Mouse (Mus musculus) forebrain, embryonic 10.5 days (tissue): ENCODE data around the gene Plekhg3. TPM values are rescaled to one million over a fixed set of nuclear protein-coding genes. Genes with fewer than 3 reads are reported as not detected.

Experiments used
- DNase-seq: peaks from one replicate; pipeline ENCODE4 v3.0.0-alpha.2; 2017; ENCODE audit warnings: low spot score; ENCODE audit errors: extremely low spot score
- H3K27ac ChIP-seq: fragments of 300-500 bp; sonication (generic); 2 replicates; pipeline ENCODE4 v1.5.1; 2016; ENCODE audit warnings: mild to moderate bottlenecking
- H3K27me3 ChIP-seq: fragments of 300-500 bp; sonication (generic); 2 replicates; pipeline ENCODE4 v1.6.1; 2016; ENCODE audit warnings: mild to moderate bottlenecking; ENCODE audit not compliant: poor library complexity, severe bottlenecking
- H3K36me3 ChIP-seq: fragments of 300-500 bp; sonication (generic); replicated peaks from 2 replicates; pipeline ENCODE4 v1.6.1; 2016; ENCODE audit warnings: mild to moderate bottlenecking, moderate library complexity
- H3K4me1 ChIP-seq: fragments of 300-500 bp; sonication (generic); 2 replicates; pipeline ENCODE4 v1.6.1; 2016
- H3K4me3 ChIP-seq: fragments of 300-500 bp; sonication (generic); 2 replicates; pipeline ENCODE4 v1.5.1; 2016; ENCODE audit warnings: mild to moderate bottlenecking, moderate library complexity
- H3K9me3 ChIP-seq: fragments of 300-500 bp; sonication (generic); 2 replicates; pipeline ENCODE4 v1.6.1; 2016; ENCODE audit warnings: mild to moderate bottlenecking, moderate library complexity
- WGBS: fragments of 180-500 bp; shearing (Covaris S2); methylation state at CpG from one replicate; pipeline ENCODE4 v1.1.7; 2016; 5-methylcytosine and 5-hydroxymethylcytosine counted together
- polyA plus RNA-seq: library from polyadenylated mRNA; unstranded; fragments of >200 nt; fragmentation: Nextera tagmentation; extraction: Ambion mirVana; gene quantifications from 2 replicates; pipeline ENCODE4 v1.2.1, GENCODE M21; 2016

The Plekhg3 gene
- polyA plus RNA-seq, 1 experiment from 2014 or later, result 2.4 TPM

DNA sequence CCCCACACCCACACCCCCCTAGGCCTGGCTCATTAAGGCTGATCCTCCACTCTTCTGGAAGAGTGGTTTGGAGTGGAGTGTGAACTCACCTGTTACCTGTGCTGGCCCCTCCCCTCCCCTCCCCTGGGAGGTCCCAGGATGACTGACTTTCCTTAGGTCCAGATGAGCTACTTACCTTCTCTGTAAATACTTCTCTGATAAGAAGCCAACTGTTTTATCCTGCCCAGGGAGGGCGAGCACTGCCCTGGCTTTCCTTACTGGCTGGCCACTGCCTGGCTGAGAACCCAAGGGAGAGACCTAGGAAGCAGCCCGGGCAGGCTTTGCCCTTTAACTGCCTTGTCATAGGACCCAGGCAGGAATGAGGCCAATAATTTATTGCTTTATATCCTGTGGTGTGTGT is 47.8 kb downstream of the Plekhg3 start:
- DNase-seq, result no peak
- Histone ChIP-seq H3K9me3 (no peaks in the 10 kb centered on the region), H3K27me3 (no peaks in the 10 kb centered on the region), H3K36me3 (peaks cover 27% of the 10 kb centered on the region), H3K4me1 (peaks cover 13% of the 10 kb centered on the region), H3K4me3 (no peak overlapping the region), H3K27ac (no peak overlapping the region)
- 89% methylated on average over 2 of the region's 2 CpGs for WGBS

DNA sequence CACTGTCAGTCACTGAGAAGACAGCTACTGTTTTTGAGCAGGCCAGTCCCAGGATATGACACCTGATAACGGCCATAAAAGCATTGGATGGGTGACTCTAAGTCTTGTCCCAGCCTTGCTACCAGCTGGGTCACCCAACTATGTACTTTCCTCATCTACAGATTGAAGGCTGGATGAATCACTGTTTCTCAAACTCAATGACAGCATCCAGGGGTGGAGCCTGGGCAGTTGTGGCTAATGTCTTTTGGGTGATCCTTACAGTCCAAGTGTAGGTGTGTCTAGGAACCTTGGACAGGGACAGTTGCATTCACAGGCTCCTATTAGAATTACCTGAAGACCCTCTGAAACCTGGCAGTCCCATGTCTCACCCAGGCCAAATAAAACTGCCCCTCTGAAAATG is 49.1 kb downstream of the Plekhg3 start:
- Histone ChIP-seq H3K4me3 (no peak overlapping the region), H3K36me3 (peaks cover 27% of the 10 kb centered on the region), H3K27ac (no peak overlapping the region), H3K27me3 (no peaks in the 10 kb centered on the region), H3K4me1 (peaks cover 15% of the 10 kb centered on the region), H3K9me3 (no peaks in the 10 kb centered on the region)
- no peak for DNase-seq
- 77% methylated on average over 1 of the region's 1 CpGs for WGBS

DNA sequence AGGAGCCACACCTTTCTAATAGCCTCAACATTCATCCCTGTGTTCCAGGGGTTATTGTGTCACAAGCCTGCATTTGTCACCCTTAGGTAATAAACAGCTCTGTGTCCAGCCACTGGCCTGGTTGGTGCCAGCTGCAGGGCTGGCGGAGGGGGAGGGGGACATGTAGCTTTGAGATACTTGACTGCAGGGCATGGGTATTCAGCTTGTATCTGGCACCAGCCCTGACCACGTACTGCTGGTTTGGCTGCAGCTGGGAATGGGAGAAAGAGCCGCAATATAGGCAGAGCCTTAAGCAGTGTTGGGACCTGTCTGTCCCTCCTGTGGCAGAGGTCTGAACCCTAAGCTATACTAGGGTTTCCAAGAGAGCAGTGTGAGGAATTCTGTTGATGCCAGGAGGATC is 51.4 kb downstream of the Plekhg3 start:
- no peak overlapping the region for H3K4me3 ChIP-seq
- DNase-seq, result no peak
- H3K27me3 ChIP-seq, result no peaks in the 10 kb centered on the region
- H3K9me3 ChIP-seq, result 0 out of 2 replicates have a peak, but pooled peaks cover 3% of the 10 kb centered on the region
- H3K36me3 ChIP-seq, result peaks cover 10% of the 10 kb centered on the region
- H3K27ac ChIP-seq, result no peak overlapping the region
- 83% methylated on average over 3 of the region's 3 CpGs for WGBS
- peaks cover 15% of the 10 kb centered on the region for H3K4me1 ChIP-seq

DNA sequence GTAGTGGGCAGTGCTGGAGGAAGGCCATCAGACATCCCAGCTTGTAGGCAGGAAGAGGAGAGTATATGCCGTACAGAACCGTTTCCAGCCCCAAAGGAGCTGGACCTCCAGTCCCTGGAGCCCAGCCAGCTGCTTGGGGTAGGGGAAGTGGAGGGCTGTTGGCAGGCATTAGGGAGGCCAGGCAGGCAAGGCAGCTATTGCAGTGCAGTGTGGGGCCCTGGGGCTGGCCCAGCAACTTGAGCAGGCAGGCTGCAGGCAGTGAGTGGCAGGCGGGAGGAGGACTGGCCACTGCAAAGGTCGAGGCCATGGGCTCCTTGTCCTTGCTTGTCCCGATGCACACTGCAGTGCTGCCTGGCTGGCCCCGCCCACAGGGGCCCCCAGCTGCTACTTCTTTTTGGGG is 52.1 kb downstream of the Plekhg3 start:
- Histone ChIP-seq H3K4me1 (peaks cover 15% of the 10 kb centered on the region), H3K9me3 (0 out of 2 replicates have a peak, but pooled peaks cover 3% of the 10 kb centered on the region), H3K27me3 (no peaks in the 10 kb centered on the region), H3K27ac (peak overlapping the region; percentile 35; the same call in 1 of the 2 replicates), H3K4me3 (no peak overlapping the region), H3K36me3 (peaks cover 3% of the 10 kb centered on the region)
- no peak for DNase-seq
- WGBS, result 40% methylated on average over 6 of the region's 6 CpGs

DNA sequence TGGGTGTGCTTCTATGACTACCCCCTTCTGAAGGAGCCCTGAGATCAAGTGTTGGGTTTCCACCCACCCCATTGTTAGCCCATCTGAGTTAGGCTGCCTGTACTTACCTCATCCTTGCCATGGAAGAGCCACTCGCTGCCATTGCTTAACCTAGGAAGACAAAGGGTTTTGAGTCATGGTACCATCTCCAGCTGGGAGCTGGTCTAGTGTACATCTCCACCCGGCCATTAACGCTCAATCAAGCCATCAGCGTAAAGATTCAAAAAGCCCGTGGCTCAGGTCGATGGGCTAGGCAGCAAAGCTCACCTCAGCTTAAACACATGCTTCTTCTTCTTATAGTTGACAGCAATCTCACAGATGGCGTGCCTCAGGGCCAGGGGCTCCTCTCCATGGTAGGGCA is 52.8 kb downstream of the Plekhg3 start:
- Histone ChIP-seq H3K4me3 (no peak overlapping the region), H3K36me3 (no peaks in the 10 kb centered on the region), H3K4me1 (peaks cover 15% of the 10 kb centered on the region), H3K27me3 (no peaks in the 10 kb centered on the region), H3K9me3 (0 out of 2 replicates have a peak, but pooled peaks cover 3% of the 10 kb centered on the region), H3K27ac (peak overlapping the region; percentile 35; the same call in 1 of the 2 replicates)
- WGBS, result 91% methylated on average over 7 of the region's 7 CpGs
- DNase-seq, result no peak

DNA sequence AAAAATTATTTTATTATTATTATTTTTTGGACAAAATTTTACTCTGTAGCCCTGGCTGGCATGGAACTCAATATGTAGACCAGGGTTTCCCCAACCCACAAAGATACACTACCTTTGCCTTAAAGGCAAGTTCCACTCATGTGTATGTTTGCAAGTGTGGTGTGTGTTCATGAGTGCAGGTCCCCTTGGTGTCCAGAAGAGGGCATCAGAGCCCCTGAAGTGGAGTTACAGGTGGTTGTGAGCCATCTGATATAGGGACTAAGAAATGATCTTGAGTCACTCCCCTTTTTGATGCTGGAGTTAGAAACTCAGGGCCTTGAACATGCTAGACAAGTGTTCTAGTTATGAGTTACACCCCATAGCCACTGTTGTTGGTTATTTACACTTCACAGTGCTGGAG is 54.3 kb downstream of the Plekhg3 start:
- 0 out of 2 replicates have a peak, but pooled peaks cover 3% of the 10 kb centered on the region for H3K9me3 ChIP-seq
- DNase-seq, result no peak
- H3K27me3 ChIP-seq, result no peaks in the 10 kb centered on the region
- peaks cover 16% of the 10 kb centered on the region for H3K4me1 ChIP-seq
- no peak overlapping the region for H3K4me3 ChIP-seq
- no peak overlapping the region for H3K27ac ChIP-seq
- no peaks in the 10 kb centered on the region for H3K36me3 ChIP-seq

DNA sequence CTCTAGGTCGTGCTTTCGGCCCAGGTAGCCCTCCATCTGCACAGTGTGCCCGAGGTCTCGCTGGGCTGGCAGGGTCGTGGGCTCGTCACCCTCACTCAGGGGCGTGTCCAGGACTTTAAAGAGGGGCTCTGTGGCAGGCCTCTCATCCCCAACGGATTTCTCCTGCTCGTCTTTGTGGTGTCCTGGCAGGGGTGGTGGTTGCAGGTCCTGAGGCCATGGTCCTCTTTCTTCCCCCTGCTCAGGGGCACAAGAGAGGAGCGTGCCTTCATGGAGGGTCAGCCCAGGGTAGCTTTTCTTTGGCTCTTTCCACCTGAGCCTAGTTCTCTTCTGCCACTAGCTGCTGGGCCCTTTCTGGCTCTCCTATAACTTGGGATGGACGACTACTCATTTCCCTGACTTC is 56.7 kb downstream of the Plekhg3 start:
- no peaks in the 10 kb centered on the region for H3K36me3 ChIP-seq
- DNase-seq, result no peak
- WGBS, result 66% methylated on average over 11 of the region's 11 CpGs

DNA sequence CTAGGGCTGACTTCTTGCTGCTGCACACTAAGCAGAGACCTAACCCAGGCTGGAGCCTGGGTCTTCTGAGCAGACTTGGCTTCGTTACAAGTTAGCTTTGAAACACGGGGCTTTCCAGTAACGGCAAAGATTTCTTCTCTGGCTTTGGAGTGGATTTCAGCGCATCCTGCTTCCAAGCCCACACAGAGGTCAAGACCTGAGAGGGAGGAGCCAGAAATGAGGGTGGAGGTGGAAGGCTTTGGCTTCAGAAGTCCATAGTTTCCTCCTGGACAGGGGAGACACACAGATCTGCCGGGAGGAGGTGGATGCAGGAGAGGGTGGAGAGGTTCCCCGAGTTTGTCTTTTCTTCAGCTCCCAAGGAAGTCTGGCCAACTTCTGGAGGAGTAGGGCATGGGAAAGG is 58.8 kb downstream of the Plekhg3 start:
- no peak overlapping the region for H3K27ac ChIP-seq
- H3K4me1 ChIP-seq, result peaks cover 15% of the 10 kb centered on the region
- H3K4me3 ChIP-seq, result no peak overlapping the region
- peaks cover 18% of the 10 kb centered on the region; the same call in 1 of the 2 replicates for H3K27me3 ChIP-seq
- H3K9me3 ChIP-seq, result 0 out of 2 replicates have a peak, but pooled peaks cover 3% of the 10 kb centered on the region
- 83% methylated on average over 6 of the region's 6 CpGs for WGBS
- H3K36me3 ChIP-seq, result no peaks in the 10 kb centered on the region
- DNase-seq, result no peak

More for the DNA sequence above, 56.7 kb downstream of the Plekhg3 start:
- Histone ChIP-seq H3K9me3 (0 out of 2 replicates have a peak, but pooled peaks cover 3% of the 10 kb centered on the region), H3K27ac (no peak overlapping the region), H3K27me3 (no peaks in the 10 kb centered on the region), H3K4me1 (peaks cover 17% of the 10 kb centered on the region), H3K4me3 (no peak overlapping the region)

DNA sequence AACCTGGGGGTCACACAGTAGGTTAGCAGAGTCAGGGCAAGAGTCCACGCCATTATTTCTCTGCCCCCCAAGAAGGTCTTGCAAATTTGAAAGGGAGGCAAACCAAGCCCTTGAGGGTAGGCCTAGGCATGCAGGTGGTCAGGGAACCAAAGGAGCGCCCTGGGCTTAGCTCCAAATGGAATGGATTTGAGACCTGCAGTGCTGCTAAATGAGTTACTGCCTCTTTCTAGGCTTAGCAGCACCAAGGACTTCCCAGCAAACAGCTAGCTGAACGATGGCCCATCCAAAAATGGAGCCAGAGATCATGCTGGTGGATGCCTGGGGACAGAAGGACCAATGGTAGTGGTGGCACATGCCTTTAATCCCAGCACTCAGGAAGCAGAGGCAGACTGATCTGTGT is 60.3 kb downstream of the Plekhg3 start:
- peaks cover 15% of the 10 kb centered on the region for H3K4me1 ChIP-seq
- 79% methylated on average over 3 of the region's 3 CpGs for WGBS

DNA sequence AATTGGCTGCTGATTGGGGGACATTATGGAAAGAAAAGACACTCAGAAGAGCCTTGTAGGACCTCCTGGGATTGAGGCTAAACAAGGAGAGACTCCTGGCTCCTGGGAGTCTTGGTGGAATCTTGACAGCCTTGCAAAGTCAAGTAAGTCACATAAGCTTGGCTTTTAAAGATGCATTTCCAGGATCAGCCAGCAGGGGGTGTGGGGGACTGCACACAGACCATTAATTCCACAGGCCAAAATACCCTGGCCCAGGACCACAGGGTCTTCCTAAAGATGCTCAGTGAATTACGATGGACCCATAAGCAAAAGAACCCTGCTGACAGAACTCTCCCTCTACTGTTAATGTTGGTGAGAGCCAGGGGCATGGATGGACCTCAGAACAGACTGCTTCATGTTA is 61.5 kb downstream of the Plekhg3 start:
- H3K27me3 ChIP-seq, result peaks cover 27% of the 10 kb centered on the region; the same call in 1 of the 2 replicates
- DNase-seq, result peak; percentile 66
- no peaks in the 10 kb centered on the region for H3K36me3 ChIP-seq
- H3K4me1 ChIP-seq, result peaks cover 18% of the 10 kb centered on the region
- H3K27ac ChIP-seq, result no peak overlapping the region
- 58% methylated on average over 1 of the region's 1 CpGs for WGBS
- H3K4me3 ChIP-seq, result no peak overlapping the region
- H3K9me3 ChIP-seq, result no peaks in the 10 kb centered on the region

More for the DNA sequence above, 60.3 kb downstream of the Plekhg3 start:
- Histone ChIP-seq H3K4me3 (no peak overlapping the region), H3K27me3 (peaks cover 27% of the 10 kb centered on the region; the same call in 1 of the 2 replicates), H3K9me3 (no peaks in the 10 kb centered on the region), H3K36me3 (no peaks in the 10 kb centered on the region), H3K27ac (no peak overlapping the region)
- DNase-seq, result no peak

DNA sequence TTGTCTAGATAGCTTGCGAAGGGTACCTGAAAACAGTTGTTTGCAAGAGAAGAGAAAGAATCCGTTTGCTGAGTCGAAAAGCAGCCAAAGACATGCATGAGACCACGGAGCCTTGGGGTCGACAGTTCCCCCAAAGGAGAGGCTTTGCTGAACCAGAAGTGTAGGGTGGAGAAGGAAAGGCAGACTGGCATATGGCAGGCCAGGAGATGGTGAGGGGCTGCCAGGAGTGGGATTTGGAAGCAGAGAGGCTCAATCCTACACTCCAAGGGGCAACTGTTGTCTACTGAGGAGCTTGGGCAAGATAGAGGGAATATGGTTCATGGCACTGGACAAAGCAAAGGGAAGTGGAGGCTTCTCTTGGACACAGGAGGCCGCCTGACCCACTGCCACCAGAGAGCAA is 62.6 kb downstream of the Plekhg3 start:
- 0 out of 2 replicates have a peak overlapping the region, but pooled peaks have one; percentile 42 for H3K27ac ChIP-seq
- no peak overlapping the region for H3K4me3 ChIP-seq
- no peaks in the 10 kb centered on the region for H3K36me3 ChIP-seq
- H3K27me3 ChIP-seq, result peaks cover 27% of the 10 kb centered on the region; the same call in 1 of the 2 replicates
- peaks cover 26% of the 10 kb centered on the region for H3K4me1 ChIP-seq
- H3K9me3 ChIP-seq, result no peaks in the 10 kb centered on the region
- DNase-seq, result no peak
- WGBS, result 80% methylated on average over 6 of the region's 6 CpGs

DNA sequence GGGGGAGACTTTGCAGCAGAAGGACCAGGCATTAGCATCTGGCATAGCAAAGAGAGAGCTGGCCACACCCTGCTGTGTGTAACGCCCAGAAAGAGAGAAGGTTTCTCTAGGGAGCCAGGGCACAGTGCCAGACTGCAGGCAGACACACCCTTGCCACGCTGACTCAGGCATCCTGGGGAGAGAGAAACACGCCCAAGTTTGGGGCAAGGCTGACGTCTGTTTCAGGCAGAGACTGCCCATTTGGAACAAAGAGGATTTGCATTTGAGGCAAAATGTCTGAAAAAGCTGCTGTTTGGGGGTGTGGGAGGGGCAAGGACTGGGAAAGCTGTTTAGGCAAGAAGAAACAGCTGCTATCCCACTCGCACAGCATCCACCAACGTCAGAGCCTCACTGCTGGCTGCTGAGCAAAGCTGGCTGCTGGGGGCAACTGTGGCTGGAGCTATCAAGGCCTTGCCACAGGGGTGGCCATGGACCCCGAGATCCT is 63.2 kb downstream of the Plekhg3 start:
- DNase-seq, result no peak
- no peaks in the 10 kb centered on the region for H3K9me3 ChIP-seq
- WGBS, result 15% methylated on average over 7 of the region's 7 CpGs
- H3K27me3 ChIP-seq, result peaks cover 27% of the 10 kb centered on the region; the same call in 1 of the 2 replicates
- H3K4me3 ChIP-seq, result no peak overlapping the region
- no peaks in the 10 kb centered on the region for H3K36me3 ChIP-seq
- peaks cover 29% of the 10 kb centered on the region for H3K4me1 ChIP-seq
- peak overlapping the region; percentile 42 for H3K27ac ChIP-seq

DNA sequence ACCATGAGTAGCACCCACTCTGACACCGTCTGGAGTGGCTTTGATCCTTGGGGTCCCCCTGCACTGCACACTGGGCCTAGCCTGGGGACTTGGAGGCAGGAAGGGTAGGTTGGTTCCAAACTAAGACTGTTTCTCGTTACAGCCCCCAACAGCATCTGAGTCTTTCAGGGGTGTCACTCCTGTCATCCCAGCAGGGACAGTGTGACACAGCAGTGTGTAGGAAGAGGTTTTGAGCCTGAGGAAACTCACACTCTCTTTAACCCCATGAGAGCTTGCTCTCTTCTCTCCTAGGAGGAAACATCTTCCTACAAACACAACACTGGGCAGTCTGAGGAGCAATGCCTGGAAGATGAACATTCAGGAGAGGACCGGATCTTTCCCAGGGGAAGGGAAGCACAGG is 63.9 kb downstream of the Plekhg3 start:
- 57% methylated on average over 3 of the region's 3 CpGs for WGBS
- no peaks in the 10 kb centered on the region for H3K36me3 ChIP-seq
- DNase-seq, result no peak
- H3K27me3 ChIP-seq, result peaks cover 27% of the 10 kb centered on the region; the same call in 1 of the 2 replicates
- peaks cover 29% of the 10 kb centered on the region for H3K4me1 ChIP-seq
- no peak overlapping the region for H3K4me3 ChIP-seq
- H3K27ac ChIP-seq, result peak overlapping the region; percentile 42; the same call in 1 of the 2 replicates
- H3K9me3 ChIP-seq, result no peaks in the 10 kb centered on the region
